Mouse (Mus musculus): ENCODE data around the gene Gm45233.

The Gm45233 gene

GRCm38 (mm10) chr7:43495343-43496021 lies 51.6 kb downstream of the Gm45233 start:
- DNase-seq (ENCODE audit: low spot score in 2 of 2) = peak in 1 of 2 experiments; percentile 60

GRCm38 (mm10) chr7:43511707-43512478 lies 68.0 kb downstream of the Gm45233 start:
- no peak for DNase-seq (ENCODE audit: low spot score in 2 of 2)

- DNase-seq (ENCODE audit: low spot score in 2 of 2) = no peak
Observed at GRCm38 (mm10) chr7:43512519-43512918, 68.6 kb downstream of the Gm45233 start.
